Mouse (Mus musculus) kidney, embryonic 14.5 days (tissue): ENCODE data around the gene 4930579G24Rik. TPM values are rescaled to one million over a fixed set of nuclear protein-coding genes. Genes with fewer than 3 reads are reported as not detected.

ENCODE experiments used
- ATAC-seq: fragments of 200-750 bp; cut with Nextera tagmentation; 2 replicates; pipeline ENCODE4 v1.8.0; 2017; ENCODE audit warnings: moderate number of reproducible peaks, mild to moderate bottlenecking, moderate TSS enrichment, moderate library complexity; ENCODE audit not compliant: low FRiP score, low TSS enrichment
- H3K27ac ChIP-seq: fragments of 300-500 bp; sonication (generic); 2 replicates; pipeline ENCODE4 v1.5.1; 2014; ENCODE audit warnings: low read depth, mild to moderate bottlenecking, low read length, moderate library complexity, mixed read lengths
- H3K27me3 ChIP-seq: fragments of 300-500 bp; sonication (generic); 2 replicates; pipeline ENCODE4 v1.6.1; 2014; ENCODE audit warnings: mild to moderate bottlenecking, low read length; ENCODE audit not compliant: control insufficient read depth, insufficient read depth
- H3K36me3 ChIP-seq: fragments of 300-500 bp; sonication (generic); 2 replicates; pipeline ENCODE4 v1.6.1; 2014; ENCODE audit warnings: low read length, mixed read lengths; ENCODE audit not compliant: control insufficient read depth, insufficient read depth
- H3K4me1 ChIP-seq: fragments of 300-500 bp; sonication (generic); 2 replicates; pipeline ENCODE4 v1.6.1; 2014; ENCODE audit warnings: low read length, mixed read lengths; ENCODE audit not compliant: control insufficient read depth, insufficient read depth
- H3K4me2 ChIP-seq: fragments of 300-500 bp; sonication (generic); replicated peaks from 2 replicates; pipeline ENCODE4 v1.6.1; 2014; ENCODE audit warnings: low read depth, mild to moderate bottlenecking, low read length
- H3K4me3 ChIP-seq: fragments of 300-500 bp; sonication (generic); 2 replicates; pipeline ENCODE4 v1.5.1; 2014; ENCODE audit warnings: mild to moderate bottlenecking, low read length
- H3K9ac ChIP-seq: fragments of 300-500 bp; sonication (generic); 2 replicates; pipeline ENCODE4 v1.6.1; 2014; ENCODE audit warnings: low read depth, mild to moderate bottlenecking, low read length, moderate library complexity
- H3K9me3 ChIP-seq: fragments of 300-500 bp; sonication (generic); 2 replicates; pipeline ENCODE4 v1.6.1; 2016; ENCODE audit warnings: low read length; ENCODE audit not compliant: control insufficient read depth
- WGBS: fragments of 180-500 bp; shearing (Covaris S2); extraction: QIAGEN DNeasy Blood & Tissue Kit; methylation state at CpG from one replicate; pipeline ENCODE4 v1.1.7; 2014; 5-methylcytosine and 5-hydroxymethylcytosine counted together
- polyA plus RNA-seq: library from polyadenylated mRNA; unstranded; fragments of >200 nt; fragmentation: Nextera tagmentation; extraction: Ambion mirVana; gene quantifications from 2 replicates; pipeline ENCODE4 v1.2.1, GENCODE M21; 2014

Gene 4930579G24Rik
- polyA plus RNA-seq, 1 experiment from 2014 or later = 35.6 TPM

- H3K4me3 ChIP-seq = peak overlapping the region; percentile 83
- peak overlapping the region; percentile 65; the same call in 1 of the 2 replicates for H3K9ac ChIP-seq
- no peaks in the 10 kb centered on the region for H3K9me3 ChIP-seq
- peaks cover 16% of the 10 kb centered on the region for H3K36me3 ChIP-seq
- peak overlapping the region; percentile 82 for H3K4me2 ChIP-seq
- ATAC-seq = no peak
- H3K27me3 ChIP-seq = no peaks in the 10 kb centered on the region
- H3K27ac ChIP-seq = no peak overlapping the region
- no peaks in the 10 kb centered on the region for H3K4me1 ChIP-seq
- WGBS = 29% methylated on average over 10 of the region's 10 CpGs
Observed at GRCm38 (mm10) chr3:79627484-79628181, 1.2 kb upstream of the 4930579G24Rik start.

- H3K27me3 ChIP-seq = no peaks in the 10 kb centered on the region
- peak overlapping the region; percentile 65 for H3K9ac ChIP-seq
- H3K4me1 ChIP-seq = no peaks in the 10 kb centered on the region
- 2% methylated on average over 9 of the region's 9 CpGs for WGBS
- H3K36me3 ChIP-seq = peaks cover 17% of the 10 kb centered on the region
- no peaks in the 10 kb centered on the region for H3K9me3 ChIP-seq
- H3K4me3 ChIP-seq = peak overlapping the region; percentile 83
- ATAC-seq = no peak; the same call in 1 of the 2 replicates
- peak overlapping the region; percentile 47; the same call in 1 of the 2 replicates for H3K27ac ChIP-seq
- peak overlapping the region; percentile 82 for H3K4me2 ChIP-seq
Observed at GRCm38 (mm10) chr3:79628182-79628560, 708 bp upstream of the 4930579G24Rik start.

- H3K27me3 ChIP-seq = no peaks in the 10 kb centered on the region
- no peaks in the 10 kb centered on the region for H3K9me3 ChIP-seq
- no peaks in the 10 kb centered on the region for H3K4me1 ChIP-seq
- peak within 1 kb of the TSS; percentile 83 for H3K4me3 ChIP-seq
- H3K4me2 ChIP-seq = peak within 1 kb of the TSS; percentile 82
- H3K27ac ChIP-seq = peak within 1 kb of the TSS; percentile 86
- ATAC-seq = peak; percentile 53
- H3K9ac ChIP-seq = peak within 1 kb of the TSS; percentile 80
- 2% methylated on average over 11 of the region's 11 CpGs for WGBS
- H3K36me3 ChIP-seq = peaks cover 22% of the 10 kb centered on the region
Observed at GRCm38 (mm10) chr3:79629416-79629730, 494 bp downstream of the 4930579G24Rik start, which contains the start of gene Etfdh. TSS of gene Etfdh (minus strand) at chr3:79629500.

DNA sequence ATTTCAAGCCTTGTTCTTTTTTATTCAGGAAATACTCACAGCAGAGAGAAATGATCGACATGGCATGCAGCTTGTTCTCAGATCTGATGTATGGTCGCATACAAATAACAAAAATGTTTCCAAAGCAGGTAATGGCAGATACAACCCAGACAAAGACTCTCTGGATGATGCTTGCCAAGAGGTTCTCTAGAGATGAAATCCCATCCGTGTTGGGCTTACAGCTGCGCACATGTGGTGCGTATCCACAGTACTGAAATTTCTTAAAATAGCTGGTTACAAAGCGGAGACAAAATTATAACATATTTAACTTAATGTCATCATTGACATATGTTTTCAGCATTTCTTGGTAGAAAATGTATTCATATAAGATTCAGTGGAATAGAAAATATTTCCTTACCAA lies 23.2 kb downstream of the 4930579G24Rik start:
- H3K4me2 ChIP-seq = no peak overlapping the region
- WGBS = 88% methylated on average over 6 of the region's 6 CpGs

GRCm38 (mm10) chr3:79656682-79657081 lies 27.8 kb downstream of the 4930579G24Rik start:
- Histone ChIP-seq H3K27me3 (no peaks in the 10 kb centered on the region), H3K9me3 (no peaks in the 10 kb centered on the region), H3K27ac (no peak overlapping the region), H3K4me3 (no peak overlapping the region), H3K4me2 (no peak overlapping the region), H3K9ac (no peak overlapping the region), H3K4me1 (no peaks in the 10 kb centered on the region), H3K36me3 (no peaks in the 10 kb centered on the region)
- no peak for ATAC-seq
- 51% methylated on average over 5 of the region's 5 CpGs for WGBS

More for the DNA sequence above, 23.2 kb downstream of the 4930579G24Rik start:
- no peaks in the 10 kb centered on the region for H3K36me3 ChIP-seq
- H3K27ac ChIP-seq = no peak overlapping the region
- no peak overlapping the region for H3K9ac ChIP-seq
- no peak overlapping the region for H3K4me3 ChIP-seq
- H3K27me3 ChIP-seq = no peaks in the 10 kb centered on the region
- ATAC-seq = no peak
- H3K4me1 ChIP-seq = no peaks in the 10 kb centered on the region
- H3K9me3 ChIP-seq = no peaks in the 10 kb centered on the region

GRCm38 (mm10) chr3:79664787-79665408 lies 36.0 kb downstream of the 4930579G24Rik start:
- Histone ChIP-seq H3K9me3 (no peaks in the 10 kb centered on the region), H3K4me1 (no peaks in the 10 kb centered on the region), H3K27ac (no peak overlapping the region), H3K4me3 (no peak overlapping the region), H3K4me2 (no peak overlapping the region), H3K36me3 (no peaks in the 10 kb centered on the region), H3K27me3 (no peaks in the 10 kb centered on the region), H3K9ac (no peak overlapping the region)
- 41% methylated on average over 9 of the region's 9 CpGs for WGBS
- peak; percentile 64; the same call in 1 of the 2 replicates for ATAC-seq

GRCm38 (mm10) chr3:79670556-79670955 lies 41.7 kb downstream of the 4930579G24Rik start:
- 78% methylated on average over 7 of the region's 7 CpGs for WGBS
- Histone ChIP-seq H3K4me1 (no peaks in the 10 kb centered on the region), H3K9ac (no peak overlapping the region), H3K36me3 (no peaks in the 10 kb centered on the region), H3K4me2 (no peak overlapping the region), H3K9me3 (no peaks in the 10 kb centered on the region), H3K4me3 (no peak overlapping the region), H3K27ac (no peak overlapping the region), H3K27me3 (no peaks in the 10 kb centered on the region)
- no peak for ATAC-seq

GRCm38 (mm10) chr3:79672188-79672587 lies 43.3 kb downstream of the 4930579G24Rik start:
- ATAC-seq = no peak
- H3K27ac ChIP-seq = no peak overlapping the region
- 48% methylated on average over 16 of the region's 16 CpGs for WGBS

GRCm38 (mm10) chr3:79673082-79673481 lies 44.2 kb downstream of the 4930579G24Rik start:
- no peak for ATAC-seq
- Histone ChIP-seq H3K9ac (no peak overlapping the region), H3K27me3 (no peaks in the 10 kb centered on the region), H3K4me1 (no peaks in the 10 kb centered on the region), H3K4me3 (no peak overlapping the region), H3K27ac (no peak overlapping the region), H3K9me3 (no peaks in the 10 kb centered on the region), H3K36me3 (no peaks in the 10 kb centered on the region), H3K4me2 (no peak overlapping the region)
- WGBS = 21% methylated on average over 4 of the region's 4 CpGs

More at GRCm38 (mm10) chr3:79672188-79672587, 43.3 kb downstream of the 4930579G24Rik start:
- no peak overlapping the region for H3K9ac ChIP-seq
- H3K36me3 ChIP-seq = no peaks in the 10 kb centered on the region
- no peak overlapping the region for H3K4me2 ChIP-seq
- H3K4me3 ChIP-seq = no peak overlapping the region
- no peaks in the 10 kb centered on the region for H3K9me3 ChIP-seq
- no peaks in the 10 kb centered on the region for H3K4me1 ChIP-seq
- H3K27me3 ChIP-seq = no peaks in the 10 kb centered on the region
